Mouse (Mus musculus) limb, embryonic 11.5 days (tissue): ENCODE measurements around the gene Lmx1a. TPM values are rescaled to one million over a fixed set of nuclear protein-coding genes. Genes with fewer than 3 reads are reported as not detected.
A peak's percentile ranks its signal among the peaks of the same experiment; 100 is the strongest.

ENCODE experiments used
- ATAC-seq: fragments of 200-750 bp; cut with Nextera tagmentation; 2 replicates; pipeline ENCODE4 v1.8.0; 2017; ENCODE audit warnings: low read depth; ENCODE audit not compliant: insufficient number of reproducible peaks, low FRiP score, low TSS enrichment
- DNase-seq: peaks from one replicate; pipeline ENCODE4 v3.0.0-alpha.2; 2015; ENCODE audit warnings: low spot score
- H3K27ac ChIP-seq: fragments of 300-500 bp; sonication (generic); replicated peaks from 2 replicates; pipeline ENCODE4 v1.5.1; 2014; ENCODE audit warnings: low read depth, mild to moderate bottlenecking, low read length
- H3K27me3 ChIP-seq: fragments of 300-500 bp; sonication (generic); 2 replicates; pipeline ENCODE4 v1.6.1; 2014; ENCODE audit warnings: mild to moderate bottlenecking, low read length, mixed read lengths; ENCODE audit not compliant: control insufficient read depth, insufficient read depth
- H3K36me3 ChIP-seq: fragments of 300-500 bp; sonication (generic); 2 replicates; pipeline ENCODE4 v1.6.1; 2014; ENCODE audit warnings: mild to moderate bottlenecking, low read length, moderate library complexity, mixed read lengths; ENCODE audit not compliant: control insufficient read depth, insufficient read depth
- H3K4me1 ChIP-seq: fragments of 300-500 bp; sonication (generic); 2 replicates; pipeline ENCODE4 v1.6.1; 2014; ENCODE audit warnings: low read length, mixed read lengths; ENCODE audit not compliant: control insufficient read depth, insufficient read depth
- H3K4me2 ChIP-seq: fragments of 300-500 bp; sonication (generic); 2 replicates; pipeline ENCODE4 v1.6.1; 2014; ENCODE audit warnings: low read depth, mild to moderate bottlenecking, moderate library complexity; ENCODE audit not compliant: severe bottlenecking
- H3K4me3 ChIP-seq: fragments of 300-500 bp; sonication (generic); 2 replicates; pipeline ENCODE4 v1.5.1; 2014; ENCODE audit warnings: low read depth, low read length
- H3K9ac ChIP-seq: fragments of 300-500 bp; sonication (generic); 2 replicates; pipeline ENCODE4 v1.6.1; 2014; ENCODE audit warnings: mild to moderate bottlenecking, low read length
- H3K9me3 ChIP-seq: fragments of 300-500 bp; sonication (generic); 2 replicates; pipeline ENCODE4 v1.6.1; 2016; ENCODE audit warnings: low read length; ENCODE audit not compliant: control insufficient read depth
- WGBS: fragments of 180-500 bp; shearing (Covaris S2); extraction: QIAGEN DNeasy Blood & Tissue Kit; methylation state at CpG from one replicate; pipeline ENCODE4 v1.1.7; 2014; 5-methylcytosine and 5-hydroxymethylcytosine counted together
- polyA plus RNA-seq: library from polyadenylated mRNA; unstranded; fragments of >200 nt; fragmentation: Nextera tagmentation; extraction: Ambion mirVana; gene quantifications from 2 replicates; pipeline ENCODE4 v1.2.1, GENCODE M21; 2014

Lmx1a gene
- polyA plus RNA-seq, 1 experiment from 2014 or later: 0.97 TPM

- H3K4me2 ChIP-seq: no peak overlapping the region
- H3K9ac ChIP-seq: no peak overlapping the region
- no peak overlapping the region for H3K27ac ChIP-seq
- no peak for ATAC-seq
- H3K27me3 ChIP-seq: peaks cover 84% of the 10 kb centered on the region
- 3% methylated on average over 21 of the region's 21 CpGs for WGBS
- H3K4me3 ChIP-seq: no peak overlapping the region
- H3K4me1 ChIP-seq: peaks cover 10% of the 10 kb centered on the region; the same call in 1 of the 2 replicates
- peak; percentile 57 for DNase-seq
- H3K9me3 ChIP-seq: no peaks in the 10 kb centered on the region
- H3K36me3 ChIP-seq: no peaks in the 10 kb centered on the region
Measured at GRCm38 (mm10) chr1:167690716-167691550, 1.9 kb downstream of the Lmx1a start.

GRCm38 (mm10) chr1:167691911-167692682 is 3.1 kb downstream of the Lmx1a start:
- H3K27me3 ChIP-seq: peaks cover 84% of the 10 kb centered on the region
- under 1% methylated on average over 44 of the region's 44 CpGs for WGBS
- no peak overlapping the region for H3K9ac ChIP-seq
- H3K36me3 ChIP-seq: no peaks in the 10 kb centered on the region
- no peaks in the 10 kb centered on the region for H3K9me3 ChIP-seq
- H3K27ac ChIP-seq: no peak overlapping the region
- no peak overlapping the region for H3K4me2 ChIP-seq
- ATAC-seq: no peak
- peaks cover 10% of the 10 kb centered on the region; the same call in 1 of the 2 replicates for H3K4me1 ChIP-seq
- peak overlapping the region; percentile 13 for H3K4me3 ChIP-seq
- DNase-seq: peak; percentile 69

GRCm38 (mm10) chr1:167692683-167693045 is 3.6 kb downstream of the Lmx1a start:
- under 1% methylated on average over 7 of the region's 7 CpGs for WGBS
- Histone ChIP-seq H3K36me3 (no peaks in the 10 kb centered on the region), H3K4me1 (peaks cover 10% of the 10 kb centered on the region; the same call in 1 of the 2 replicates), H3K27ac (no peak overlapping the region), H3K4me3 (no peak overlapping the region), H3K27me3 (peaks cover 78% of the 10 kb centered on the region), H3K4me2 (no peak overlapping the region), H3K9ac (no peak overlapping the region), H3K9me3 (no peaks in the 10 kb centered on the region)
- DNase-seq (peak; percentile 60), ATAC-seq (no peak)

- no peak overlapping the region for H3K4me3 ChIP-seq
Measured at GRCm38 (mm10) chr1:167693499-167694240, 4.6 kb downstream of the Lmx1a start.

GRCm38 (mm10) chr1:167694731-167695130 is 5.7 kb downstream of the Lmx1a start:
- DNase-seq: no peak
- H3K27me3 ChIP-seq: peaks cover 59% of the 10 kb centered on the region
- H3K9me3 ChIP-seq: no peaks in the 10 kb centered on the region
- 19% methylated on average over 3 of the region's 3 CpGs for WGBS
- H3K27ac ChIP-seq: no peak overlapping the region
- H3K4me2 ChIP-seq: no peak overlapping the region
- ATAC-seq: no peak
- no peak overlapping the region for H3K4me3 ChIP-seq
- no peaks in the 10 kb centered on the region for H3K36me3 ChIP-seq
- H3K9ac ChIP-seq: no peak overlapping the region
- H3K4me1 ChIP-seq: peaks cover 4% of the 10 kb centered on the region; the same call in 1 of the 2 replicates

More at GRCm38 (mm10) chr1:167693499-167694240, 4.6 kb downstream of the Lmx1a start:
- Histone ChIP-seq H3K27me3 (peaks cover 68% of the 10 kb centered on the region), H3K27ac (no peak overlapping the region), H3K9me3 (no peaks in the 10 kb centered on the region), H3K4me2 (no peak overlapping the region), H3K36me3 (no peaks in the 10 kb centered on the region), H3K9ac (no peak overlapping the region), H3K4me1 (peaks cover 4% of the 10 kb centered on the region; the same call in 1 of the 2 replicates)
- under 1% methylated on average over 9 of the region's 9 CpGs for WGBS
- no peak for ATAC-seq
- no peak for DNase-seq

- no peak overlapping the region for H3K27ac ChIP-seq
- H3K4me2 ChIP-seq: no peak overlapping the region
- ATAC-seq (no peak), DNase-seq (no peak)
- peaks cover 6% of the 10 kb centered on the region; the same call in 1 of the 2 replicates for H3K4me1 ChIP-seq
- 31% methylated on average over 11 of the region's 11 CpGs for WGBS
- peaks cover 55% of the 10 kb centered on the region for H3K27me3 ChIP-seq
- no peaks in the 10 kb centered on the region for H3K36me3 ChIP-seq
- no peak overlapping the region for H3K9ac ChIP-seq
- H3K9me3 ChIP-seq: no peaks in the 10 kb centered on the region
- H3K4me3 ChIP-seq: no peak overlapping the region
Measured at GRCm38 (mm10) chr1:167695910-167696459, 6.9 kb downstream of the Lmx1a start.

- 0 out of 2 replicates have a peak, but pooled peaks cover 2% of the 10 kb centered on the region for H3K4me1 ChIP-seq
- no peaks in the 10 kb centered on the region for H3K9me3 ChIP-seq
- H3K27ac ChIP-seq: no peak overlapping the region
- H3K27me3 ChIP-seq: peaks cover 23% of the 10 kb centered on the region
- H3K4me3 ChIP-seq: no peak overlapping the region
- H3K9ac ChIP-seq: no peak overlapping the region
- H3K36me3 ChIP-seq: no peaks in the 10 kb centered on the region
- WGBS: 55% methylated on average over 6 of the region's 6 CpGs
- no peak overlapping the region for H3K4me2 ChIP-seq
- ATAC-seq: no peak
- DNase-seq: no peak
Measured at GRCm38 (mm10) chr1:167699706-167700105, 10.7 kb downstream of the Lmx1a start.

- Histone ChIP-seq H3K9me3 (no peaks in the 10 kb centered on the region), H3K36me3 (no peaks in the 10 kb centered on the region), H3K27me3 (peaks cover 18% of the 10 kb centered on the region), H3K4me3 (no peak overlapping the region), H3K27ac (no peak overlapping the region), H3K4me2 (no peak overlapping the region), H3K4me1 (0 out of 2 replicates have a peak, but pooled peaks cover 2% of the 10 kb centered on the region), H3K9ac (no peak overlapping the region)
- ATAC-seq (no peak), DNase-seq (no peak)
- WGBS: 32% methylated on average over 7 of the region's 7 CpGs
Measured at GRCm38 (mm10) chr1:167700221-167700620, 11.2 kb downstream of the Lmx1a start.
